Comparison of ENCODE assay signal across 51 mouse cellular contexts in genomic region chr5:10203067-10203466, GRCm38 (mm10). TPM values are rescaled to one million over a fixed set of nuclear protein-coding genes. Genes with fewer than 3 reads are reported as not detected.
"Had no signal": no experiment of that assay in that cellular context is flagged by ENCODE, and none has a peak within 500 bp of the region (broad histone marks: within the 10 kb centered on the region; RNA-seq: fewer than 3 reads in every experiment).

No protein-coding gene starts in this region.

- H3K9ac ChIP-seq: heart, embryonic 12.5 days; heart, embryonic 13.5 days; heart, embryonic 15.5 days; hindbrain, embryonic 12.5 days; hindbrain, embryonic 13.5 days; hindbrain, embryonic 14.5 days; hindbrain, embryonic 15.5 days; intestine, embryonic 15.5 days; kidney, embryonic 15.5 days had no signal

- H3K4me1 ChIP-seq: heart, embryonic 12.5 days; heart, embryonic 13.5 days; heart, embryonic 15.5 days; hindbrain, embryonic 10.5 days; hindbrain, embryonic 12.5 days; hindbrain, embryonic 13.5 days; hindbrain, embryonic 15.5 days; intestine, embryonic 15.5 days; kidney, embryonic 15.5 days had no signal

- H3K36me3 ChIP-seq: heart, embryonic 12.5 days; heart, embryonic 13.5 days; heart, embryonic 15.5 days; hindbrain, embryonic 10.5 days; hindbrain, embryonic 12.5 days; hindbrain, embryonic 13.5 days; hindbrain, embryonic 15.5 days; intestine, embryonic 15.5 days; kidney, embryonic 15.5 days had no signal

- H3K27me3 ChIP-seq: heart, embryonic 12.5 days; heart, embryonic 13.5 days; heart, embryonic 15.5 days; hindbrain, embryonic 12.5 days; hindbrain, embryonic 13.5 days; hindbrain, embryonic 15.5 days; intestine, embryonic 15.5 days; kidney, embryonic 15.5 days had no signal

- H3K4me2 ChIP-seq: heart, embryonic 12.5 days; heart, embryonic 13.5 days; heart, embryonic 15.5 days; hindbrain, embryonic 12.5 days; hindbrain, embryonic 13.5 days; hindbrain, embryonic 14.5 days; hindbrain, embryonic 15.5 days; intestine, embryonic 15.5 days; kidney, embryonic 15.5 days had no signal

- DNase-seq: heart, postnatal 10 days; heart, postnatal 14 days; heart, postnatal 36 days; heart, postnatal 4 days; kidney, adult 11 months; kidney, adult 18-20 months; kidney, adult 2 months; kidney, adult 8-10 months; kidney, adult 9 months; kidney, postnatal 10 days; kidney, postnatal 14 days; kidney, postnatal 25 days; kidney, postnatal 36 days; kidney, postnatal 4 days; layer of hippocampus, adult 9-11 months; layer of hippocampus, postnatal 36 days had no signal

- H3K4me3 ChIP-seq: heart, embryonic 12.5 days; heart, embryonic 13.5 days; heart, embryonic 15.5 days; hindbrain, embryonic 10.5 days; hindbrain, embryonic 12.5 days; hindbrain, embryonic 13.5 days; hindbrain, embryonic 15.5 days; intestine, embryonic 15.5 days; kidney, embryonic 15.5 days; layer of hippocampus, adult 2 months; left cerebral cortex, adult 2 months had no signal

- H3K9me3 ChIP-seq: heart, embryonic 12.5 days; heart, embryonic 13.5 days; heart, embryonic 15.5 days; hindbrain, embryonic 10.5 days; hindbrain, embryonic 12.5 days; hindbrain, embryonic 13.5 days; hindbrain, embryonic 15.5 days; intestine, embryonic 15.5 days; kidney, embryonic 15.5 days had no signal

- H3K27ac ChIP-seq: heart, embryonic 13.5 days; heart, embryonic 15.5 days; hindbrain, embryonic 10.5 days; hindbrain, embryonic 12.5 days; hindbrain, embryonic 13.5 days; hindbrain, embryonic 14.5 days; hindbrain, embryonic 15.5 days; hindbrain, postnatal 0 days; intestine, embryonic 15.5 days; kidney, embryonic 15.5 days; kidney, postnatal 0 days; layer of hippocampus, adult 2 months; left cerebral cortex, adult 2 months had no signal

RNA-seq across cellular contexts. Expression of gene Gm5152, which starts 43.3 kb away (rescaled TPM):
- total RNA-seq: heart, postnatal 10 days; heart, postnatal 14 days; heart, postnatal 25 days; heart, postnatal 36 days; heart, postnatal 4 days; hematopoietic stem cell, adult 5-6 weeks; hindbrain, postnatal 0 days; layer of hippocampus, adult 18-20 months; layer of hippocampus, adult 2 months; layer of hippocampus, adult 8-10 months; layer of hippocampus, postnatal 10 days; layer of hippocampus, postnatal 14 days; layer of hippocampus, postnatal 25 days; layer of hippocampus, postnatal 36 days; left cerebral cortex, adult 18-20 months; left cerebral cortex, adult 2 months; left cerebral cortex, adult 8-10 months had no signal
- polyA plus RNA-seq: heart, embryonic 12.5 days; heart, embryonic 13.5 days; heart, embryonic 14.5 days; heart, embryonic 15.5 days; heart, embryonic 16.5 days; heart, postnatal 0 days; hindbrain, embryonic 10.5 days; hindbrain, embryonic 11.5 days; hindbrain, embryonic 12.5 days; hindbrain, embryonic 13.5 days; hindbrain, embryonic 14.5 days; hindbrain, embryonic 15.5 days; hindbrain, embryonic 16.5 days; hindbrain, postnatal 0 days; inflammation-experienced regulatory T-cells, adult 6 months; intestine, embryonic 14.5 days; intestine, embryonic 15.5 days; intestine, embryonic 16.5 days; intestine, postnatal 0 days; kidney, adult 2 months; kidney, embryonic 14.5 days; kidney, embryonic 15.5 days; kidney, embryonic 16.5 days; kidney, postnatal 0 days; large intestine, adult 2 months had no signal
